Mouse (Mus musculus): ENCODE results near the gene Yipf1.

Yipf1 gene

GRCm38 (mm10) chr4:107378954-107379353, 64.8 kb downstream of the Yipf1 start:
- no peak for DNase-seq

DNA sequence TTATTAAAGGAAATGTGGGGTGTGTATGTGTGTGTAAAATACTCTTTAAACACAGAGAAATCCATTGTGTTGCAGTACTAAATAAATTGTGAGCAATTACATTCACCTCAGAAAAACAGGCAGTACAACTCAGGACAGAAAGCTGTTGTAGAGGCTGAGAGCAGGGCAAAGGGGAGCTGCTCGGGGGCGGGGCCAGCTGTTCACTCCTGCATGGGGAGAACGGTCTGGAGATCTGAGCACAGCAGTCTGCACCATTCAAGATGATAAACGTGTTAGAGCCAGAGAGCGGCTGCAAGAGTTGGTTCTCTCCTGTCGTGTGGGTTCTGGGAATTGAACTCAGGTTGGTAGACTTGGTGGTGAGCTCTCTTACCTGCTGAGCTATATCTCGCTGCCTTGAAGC, 66.7 kb downstream of the Yipf1 start:
- no peak for DNase-seq

DNA sequence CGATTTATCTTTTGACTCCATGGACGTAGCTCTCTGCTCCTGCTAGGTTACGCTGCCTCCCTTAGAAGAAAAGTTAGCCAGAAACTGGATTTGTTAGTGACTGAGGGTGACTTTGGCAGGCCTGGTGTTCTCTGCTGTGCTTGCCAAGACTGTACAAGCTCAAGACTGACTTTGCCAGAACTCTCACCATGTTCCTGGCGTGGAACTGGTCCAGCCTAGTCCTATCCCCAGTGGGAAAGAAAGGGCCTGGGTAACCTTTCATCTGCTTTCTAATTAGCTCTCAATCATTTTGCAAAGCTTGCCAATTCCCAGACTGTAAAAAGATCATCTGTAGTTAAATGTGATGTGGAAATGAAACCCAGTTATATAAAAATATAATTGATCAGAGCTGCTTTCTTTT, 72.9 kb downstream of the Yipf1 start:
- no peak for DNase-seq

DNA sequence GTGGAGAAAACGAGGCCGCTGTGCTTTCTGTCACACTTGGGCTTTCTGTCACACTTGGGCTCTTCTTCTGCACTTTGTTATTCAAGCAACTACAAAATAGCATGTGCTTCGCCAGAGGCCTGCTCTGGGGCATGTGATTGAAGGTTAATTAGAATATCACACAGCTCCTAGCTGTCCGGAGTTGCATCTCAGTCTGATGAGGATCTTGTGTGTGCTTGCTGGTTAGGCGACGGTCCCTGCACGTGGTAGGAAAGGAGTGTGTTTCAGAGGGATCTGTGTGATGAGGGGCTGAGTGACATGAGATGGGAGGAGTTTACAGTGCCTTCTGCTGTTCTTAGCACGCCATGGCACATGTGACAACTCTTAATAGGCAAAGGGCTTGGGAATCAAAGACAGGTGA, 73.3 kb downstream of the Yipf1 start:
- DNase-seq, result no peak

GRCm38 (mm10) chr4:107388291-107388690, 74.1 kb downstream of the Yipf1 start:
- DNase-seq, result no peak

DNA sequence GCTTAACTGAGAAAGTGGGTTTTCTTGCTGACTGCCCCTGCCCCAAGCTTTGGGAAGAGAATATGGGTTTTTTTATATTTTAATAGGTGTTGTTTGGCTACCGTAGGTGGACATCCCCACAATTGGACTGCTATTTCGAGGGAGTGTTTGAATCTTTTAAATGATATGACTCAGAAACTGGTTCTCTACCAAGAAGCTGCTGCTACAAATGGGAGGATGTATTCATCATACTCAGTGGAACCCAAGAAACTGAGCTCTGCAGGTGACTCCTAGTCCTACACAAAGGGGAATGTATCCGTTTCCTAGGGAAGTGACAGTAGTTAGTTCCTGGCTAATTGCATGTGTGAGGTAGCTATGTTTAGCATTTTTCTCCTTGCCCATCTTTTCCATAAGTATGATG, 75.2 kb downstream of the Yipf1 start:
- DNase-seq, result no peak

GRCm38 (mm10) chr4:107393771-107394170, 79.6 kb downstream of the Yipf1 start:
- no peak for DNase-seq
